Mouse (Mus musculus): ENCODE results near the gene Lrrc30. TPM values are rescaled to one million over a fixed set of nuclear protein-coding genes. Genes with fewer than 3 reads are reported as not detected.

Gene Lrrc30
- polyA plus RNA-seq (2015; fragmentation: Nextera tagmentation; extraction: Ambion mirVana) = not detected in 2 replicates

- no peak for TF ChIP-seq CTCF (IDR thresholded peaks at IDR 0.05; ENCODE audit: low read depth)
- Histone ChIP-seq H3K4me2 (ENCODE audit: low read depth, low read length) (no peak within 1 kb of the TSS), H3K27me3 (ENCODE audit: insufficient read depth, low read length) (no peaks in the 10 kb centered on the region), H3K36me3 (replicated peaks; ENCODE audit: insufficient read depth, low read length) (no peaks in the 10 kb centered on the region), H3K9me3 (ENCODE audit: low read length) (no peaks in the 10 kb centered on the region), H3K4me3 (ENCODE audit: low read depth, low read length) (no peak within 1 kb of the TSS), H3K4me1 (ENCODE audit: insufficient read depth) (no peaks in the 10 kb centered on the region), H3K9ac (replicated peaks) (no peak within 1 kb of the TSS), H3K27ac (ENCODE audit: low read depth) (no peak within 1 kb of the TSS)
- no peak for DNase-seq
- ATAC-seq = no peak
- WGBS (ENCODE audit: insufficient replicate concordance) = 74% methylated on average over 13 of the region's 13 CpGs
These were observed at the start of gene Lrrc30 for GRCm38 (mm10) chr17:67632676-67633339. Gene Lrrc30, minus strand, starts transcription at chr17:67632723.

GRCm38 (mm10) chr17:67681084-67681483, 48.6 kb upstream of the Lrrc30 start:
- TF ChIP-seq CTCF (IDR thresholded peaks at IDR 0.05; ENCODE audit: low read depth) (no peak), EP300 (IDR thresholded peaks at IDR 0.05; ENCODE audit: low read depth) (no peak)
- Histone ChIP-seq H3K4me1 (ENCODE audit: insufficient read depth) (no peaks in the 10 kb centered on the region), H3K4me2 (ENCODE audit: low read depth, low read length) (no peak overlapping the region), H3K9ac (replicated peaks) (no peak overlapping the region), H3K27ac (ENCODE audit: low read depth) (no peak overlapping the region), H3K4me3 (ENCODE audit: low read depth, low read length) (no peak overlapping the region), H3K36me3 (replicated peaks; ENCODE audit: insufficient read depth, low read length) (no peaks in the 10 kb centered on the region), H3K9me3 (ENCODE audit: low read length) (no peaks in the 10 kb centered on the region), H3K27me3 (ENCODE audit: insufficient read depth, low read length) (no peaks in the 10 kb centered on the region)
- no peak for ATAC-seq
- no peak for DNase-seq
- WGBS (ENCODE audit: insufficient replicate concordance) = 57% methylated on average over 6 of the region's 6 CpGs

GRCm38 (mm10) chr17:67678576-67678975, 46.1 kb upstream of the Lrrc30 start:
- DNase-seq = no peak
- H3K9me3 ChIP-seq (ENCODE audit: low read length) = no peaks in the 10 kb centered on the region
- TF ChIP-seq CTCF (IDR thresholded peaks at IDR 0.05; ENCODE audit: low read depth) (no peak), EP300 (IDR thresholded peaks at IDR 0.05; ENCODE audit: low read depth) (no peak)
- no peak overlapping the region for H3K4me2 ChIP-seq (ENCODE audit: low read depth, low read length)
- H3K9ac ChIP-seq (replicated peaks) = no peak overlapping the region
- no peak for ATAC-seq
- H3K4me1 ChIP-seq (ENCODE audit: insufficient read depth) = no peaks in the 10 kb centered on the region
- H3K36me3 ChIP-seq (replicated peaks; ENCODE audit: insufficient read depth, low read length) = no peaks in the 10 kb centered on the region
- no peak overlapping the region for H3K27ac ChIP-seq (ENCODE audit: low read depth)
- WGBS (ENCODE audit: insufficient replicate concordance) = 68% methylated on average over 1 of the region's 1 CpGs
- no peak overlapping the region for H3K4me3 ChIP-seq (ENCODE audit: low read depth, low read length)
- no peaks in the 10 kb centered on the region for H3K27me3 ChIP-seq (ENCODE audit: insufficient read depth, low read length)

- ATAC-seq (no peak), DNase-seq (peak; percentile 69)
- WGBS (ENCODE audit: insufficient replicate concordance) = 24% methylated on average over 3 of the region's 3 CpGs
- Histone ChIP-seq H3K4me3 (ENCODE audit: low read depth, low read length) (no peak overlapping the region), H3K27me3 (ENCODE audit: insufficient read depth, low read length) (no peaks in the 10 kb centered on the region), H3K9ac (replicated peaks) (no peak overlapping the region), H3K4me2 (ENCODE audit: low read depth, low read length) (no peak overlapping the region), H3K4me1 (ENCODE audit: insufficient read depth) (no peaks in the 10 kb centered on the region), H3K9me3 (ENCODE audit: low read length) (no peaks in the 10 kb centered on the region), H3K36me3 (replicated peaks; ENCODE audit: insufficient read depth, low read length) (no peaks in the 10 kb centered on the region), H3K27ac (ENCODE audit: low read depth) (no peak overlapping the region)
- TF ChIP-seq EP300 (IDR thresholded peaks at IDR 0.05; ENCODE audit: low read depth) (no peak), CTCF (IDR thresholded peaks at IDR 0.05; ENCODE audit: low read depth) (peak; percentile 79)
These were observed 35.5 kb upstream of the Lrrc30 start for GRCm38 (mm10) chr17:67667981-67668380.

- Histone ChIP-seq H3K9me3 (ENCODE audit: low read length) (no peaks in the 10 kb centered on the region), H3K4me1 (ENCODE audit: insufficient read depth) (no peaks in the 10 kb centered on the region), H3K27ac (ENCODE audit: low read depth) (no peak overlapping the region), H3K27me3 (ENCODE audit: insufficient read depth, low read length) (no peaks in the 10 kb centered on the region), H3K4me2 (ENCODE audit: low read depth, low read length) (no peak overlapping the region), H3K9ac (replicated peaks) (no peak overlapping the region), H3K4me3 (ENCODE audit: low read depth, low read length) (no peak overlapping the region), H3K36me3 (replicated peaks; ENCODE audit: insufficient read depth, low read length) (no peaks in the 10 kb centered on the region)
- no peak for DNase-seq
- 58% methylated on average over 5 of the region's 5 CpGs for WGBS (ENCODE audit: insufficient replicate concordance)
- ATAC-seq = no peak
- TF ChIP-seq CTCF (IDR thresholded peaks at IDR 0.05; ENCODE audit: low read depth) = no peak
- TF ChIP-seq EP300 (IDR thresholded peaks at IDR 0.05; ENCODE audit: low read depth) = no peak
These were observed 34.5 kb upstream of the Lrrc30 start for GRCm38 (mm10) chr17:67666981-67667380.

GRCm38 (mm10) chr17:67664299-67664698, 31.8 kb upstream of the Lrrc30 start:
- no peak for TF ChIP-seq CTCF (IDR thresholded peaks at IDR 0.05; ENCODE audit: low read depth)
- TF ChIP-seq EP300 (IDR thresholded peaks at IDR 0.05; ENCODE audit: low read depth) = no peak
- H3K27ac ChIP-seq (ENCODE audit: low read depth) = no peak overlapping the region
- no peak overlapping the region for H3K4me2 ChIP-seq (ENCODE audit: low read depth, low read length)
- no peak overlapping the region for H3K4me3 ChIP-seq (ENCODE audit: low read depth, low read length)
- no peak for ATAC-seq
- H3K9me3 ChIP-seq (ENCODE audit: low read length) = no peaks in the 10 kb centered on the region
- WGBS (ENCODE audit: insufficient replicate concordance) = 54% methylated on average over 3 of the region's 3 CpGs
- no peaks in the 10 kb centered on the region for H3K27me3 ChIP-seq (ENCODE audit: insufficient read depth, low read length)
- no peak for DNase-seq
- H3K9ac ChIP-seq (replicated peaks) = no peak overlapping the region
- H3K36me3 ChIP-seq (replicated peaks; ENCODE audit: insufficient read depth, low read length) = no peaks in the 10 kb centered on the region
- no peaks in the 10 kb centered on the region for H3K4me1 ChIP-seq (ENCODE audit: insufficient read depth)
